In genomic region chr16:18498558-18498990, GRCm38 (mm10) we compare ENCODE assay signal across 8 mouse cellular contexts. TPM values are rescaled to one million over a fixed set of nuclear protein-coding genes. Genes with fewer than 3 reads are reported as not detected.
DNase-seq lines count a peak whose midpoint lies in the region; ATAC-seq and TF ChIP-seq lines count a peak whose summit lies in the region.

TSS of gene Gnb1l (plus strand) at chr16:18498713.
TSS of gene Rtl10 (plus strand) at chr16:18498901.

- H3K4me1 ChIP-seq in ES-Bruce4 (ENCODE audit: control insufficient read depth, insufficient read depth, low read length), result peaks cover 6% of the 10 kb centered on the region
- peaks cover 14% of the 10 kb centered on the region for H3K4me1 ChIP-seq in forebrain, embryonic 14.5 days (ENCODE audit: control insufficient read depth, insufficient read depth, low read length)
- peaks cover 30% of the 10 kb centered on the region for H3K4me1 ChIP-seq in neural tube, embryonic 15.5 days

- peak within 1 kb of the TSS; percentile 85 for H3K4me3 ChIP-seq in ES-Bruce4 (ENCODE audit: low read depth, low read length)
- H3K4me3 ChIP-seq in forebrain, embryonic 14.5 days (ENCODE audit: low read depth, low read length), result peak within 1 kb of the TSS; percentile 71
- H3K4me3 ChIP-seq in neural tube, embryonic 15.5 days (replicated peaks), result peak within 1 kb of the TSS; percentile 75

- H3K27me3 ChIP-seq in ES-Bruce4 (ENCODE audit: control insufficient read depth, insufficient read depth, low read length, poor library complexity, severe bottlenecking), result no peaks in the 10 kb centered on the region
- no peaks in the 10 kb centered on the region for H3K27me3 ChIP-seq in forebrain, embryonic 14.5 days (replicated peaks; ENCODE audit: control insufficient read depth, insufficient read depth, low read length)
- H3K27me3 ChIP-seq in neural tube, embryonic 15.5 days (replicated peaks), result no peaks in the 10 kb centered on the region

- 0 out of 2 replicates have a peak, but pooled peaks have one; percentile 35 for TF ChIP-seq EP300 in ES-Bruce4 (IDR thresholded peaks at IDR 0.05; ENCODE audit: insufficient read depth, low read depth, low read length)

- no peak for TF ChIP-seq CTCF in ES-Bruce4 (IDR thresholded peaks at IDR 0.05; ENCODE audit: low read depth, low read length)

- DNase-seq in forebrain, embryonic 14.5 days (ENCODE audit: low spot score), result peak; percentile 97
- peak; percentile 97 to 98 for DNase-seq in heart, postnatal 14 days
- DNase-seq in layer of hippocampus, adult 11-12 months (ENCODE audit: low spot score), result peak; percentile 93
- DNase-seq in lung, adult 18-20 months, result peak; percentile 93 to 95
- DNase-seq in testis, postnatal 14 days (ENCODE audit: low spot score), result peak; percentile 96

- H3K4me2 ChIP-seq in forebrain, embryonic 14.5 days (ENCODE audit: low read length), result peak within 1 kb of the TSS; percentile 95
- H3K4me2 ChIP-seq in neural tube, embryonic 15.5 days, result peak within 1 kb of the TSS; percentile 89

- peak within 1 kb of the TSS; percentile 52 for H3K27ac ChIP-seq in ES-Bruce4 (ENCODE audit: insufficient read depth, low read length)
- peak within 1 kb of the TSS; percentile 93 for H3K27ac ChIP-seq in forebrain, embryonic 14.5 days (ENCODE audit: low read depth, low read length)
- peak within 1 kb of the TSS; percentile 94 for H3K27ac ChIP-seq in neural tube, embryonic 15.5 days (replicated peaks)

- peak; percentile 95 for ATAC-seq in cerebellum, adult (ENCODE audit: insufficient number of reproducible peaks, low FRiP score, low TSS enrichment)
- peak; percentile 97 for ATAC-seq in forebrain, embryonic 14.5 days
- ATAC-seq in neural tube, embryonic 15.5 days (ENCODE audit: low FRiP score), result peak; percentile 99

- no peaks in the 10 kb centered on the region for H3K9me3 ChIP-seq in ES-Bruce4 (replicated peaks; ENCODE audit: control insufficient read depth, insufficient read depth, low read length, poor library complexity, severe bottlenecking)
- H3K9me3 ChIP-seq in forebrain, embryonic 14.5 days (replicated peaks; ENCODE audit: control insufficient read depth, low read length), result no peaks in the 10 kb centered on the region
- no peaks in the 10 kb centered on the region for H3K9me3 ChIP-seq in neural tube, embryonic 15.5 days (replicated peaks)

- peaks cover 11% of the 10 kb centered on the region for H3K36me3 ChIP-seq in ES-Bruce4 (ENCODE audit: control insufficient read depth, insufficient read depth, low read length, poor library complexity, severe bottlenecking)
- peaks cover 21% of the 10 kb centered on the region for H3K36me3 ChIP-seq in forebrain, embryonic 14.5 days (ENCODE audit: control insufficient read depth, insufficient read depth, low read length)
- H3K36me3 ChIP-seq in neural tube, embryonic 15.5 days, result peaks cover 17% of the 10 kb centered on the region

- WGBS in forebrain, embryonic 14.5 days, result under 1% methylated on average over 50 of the region's 51 CpGs
- WGBS in neural tube, embryonic 15.5 days, result under 1% methylated on average over 51 of the region's 51 CpGs

- peak within 1 kb of the TSS; percentile 80 for H3K9ac ChIP-seq in ES-Bruce4 (ENCODE audit: low read depth, poor library complexity, severe bottlenecking)
- H3K9ac ChIP-seq in forebrain, embryonic 14.5 days (ENCODE audit: low read length), result peak within 1 kb of the TSS; percentile 89
- peak within 1 kb of the TSS; percentile 82 for H3K9ac ChIP-seq in neural tube, embryonic 15.5 days (replicated peaks)

- peak; percentile 33 for TF ChIP-seq POLR2A in ES-Bruce4 (IDR thresholded peaks at IDR 0.05; ENCODE audit: insufficient read depth, low read length)

- intact Hi-C loops in heart, postnatal 14 days (cut with DNase I), result no loop called here

RNA-seq across cellular contexts. Expression of gene Gnb1l, which starts in this region (rescaled TPM):
- polyA plus RNA-seq in ES-Bruce4 (2011; ENCODE audit: insufficient read depth, insufficient read length, low read depth, missing spikeins), result 13.7 and 16.2 TPM in 2 replicates
- polyA plus RNA-seq in forebrain, embryonic 14.5 days (2014; fragmentation: Nextera tagmentation; extraction: Ambion mirVana), result 16.2 and 19.1 TPM in 2 replicates
- 1 to 10 TPM; 4.5 to 6.4 TPM for total RNA-seq in heart, postnatal 14 days (2021)
- polyA plus RNA-seq in neural tube, embryonic 15.5 days (2015; fragmentation: Nextera tagmentation; extraction: Ambion mirVana), result 16.1 and 18.8 TPM in 2 replicates

RNA-seq across cellular contexts. Expression of gene Rtl10, which starts in this region (rescaled TPM):
- polyA plus RNA-seq in ES-Bruce4 (2011; ENCODE audit: insufficient read depth, insufficient read length, low read depth, missing spikeins), result 11.5 and 12.7 TPM in 2 replicates
- polyA plus RNA-seq in forebrain, embryonic 14.5 days (2014; fragmentation: Nextera tagmentation; extraction: Ambion mirVana), result 2.8 and 3.0 TPM in 2 replicates
- 1 to 10 TPM; 2.5 to 4.3 TPM for total RNA-seq in heart, postnatal 14 days (2021)
- polyA plus RNA-seq in neural tube, embryonic 15.5 days (2015; fragmentation: Nextera tagmentation; extraction: Ambion mirVana), result 3.1 and 4.9 TPM in 2 replicates

Comparison
In these comparisons a context has a peak if more than half of its experiments do, and no peak if none do; other contexts are left out.
1. Peak in every context shown above with its lines: DNase-seq, ATAC-seq, H3K4me3 ChIP-seq and H3K27ac ChIP-seq.